Mouse (Mus musculus): ENCODE measurements around the gene Zfp628.

GRCm38 (mm10) chr7:4964988-4965387, 50.0 kb downstream of the Zfp628 start:
- TF ChIP-seq CTCF (IDR thresholded peaks at IDR 0.05; ENCODE audit: low read depth) (no peak), EP300 (optimal IDR thresholded peaks at IDR 0.05) (no peak)
